Mouse (Mus musculus): ENCODE results near the gene Psmb7.

DNA sequence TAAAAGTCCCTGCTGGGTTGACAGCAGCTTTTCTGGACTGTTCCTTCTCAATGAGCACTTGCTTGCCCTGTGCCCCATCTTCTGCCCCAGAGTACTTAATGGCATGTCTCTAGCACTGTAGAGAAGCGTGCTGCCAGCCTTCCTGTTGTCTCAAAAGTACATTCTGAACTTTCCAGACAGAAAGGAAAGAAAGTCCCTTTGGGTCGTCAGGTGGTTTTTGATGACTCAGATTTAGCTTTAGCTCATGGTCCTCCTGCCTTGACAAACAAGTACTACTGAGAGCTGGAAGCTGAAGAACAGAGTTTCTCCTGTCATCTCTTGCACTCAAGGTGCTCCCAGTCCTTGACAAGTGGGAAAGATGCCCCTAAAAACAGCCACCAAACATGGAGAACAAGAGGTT lies 33.7 kb downstream of the Psmb7 start:
- TF ChIP-seq EP300 (optimal IDR thresholded peaks at IDR 0.05) (no peak), CTCF (IDR thresholded peaks at IDR 0.05; ENCODE audit: low read depth) (no peak)
